Mouse (Mus musculus): Measurements from ENCODE around the gene Rnf220.

DNA sequence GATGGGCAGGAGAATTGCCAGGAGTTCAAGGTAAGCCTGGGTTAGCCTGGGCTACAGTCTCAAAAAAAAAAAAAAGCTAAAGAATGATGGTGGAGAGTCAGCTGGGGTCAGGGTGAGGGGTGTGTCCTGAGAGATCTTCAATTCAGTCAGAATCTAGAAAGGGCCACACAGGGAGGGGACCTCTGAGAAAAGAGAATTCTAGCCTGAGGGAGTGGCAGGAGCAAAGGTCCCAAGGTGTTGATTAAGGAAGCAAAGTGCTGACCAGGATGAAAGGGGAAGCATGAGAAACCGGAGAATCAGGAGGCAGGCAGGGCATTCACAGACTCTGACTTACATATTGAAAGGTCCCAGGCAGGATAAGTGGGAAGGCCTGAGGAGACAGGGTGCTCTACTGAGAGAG, 80.0 kb downstream of the Rnf220 start:
- no peak for TF ChIP-seq CTCF (conservative IDR thresholded peaks at IDR 0.05; ENCODE audit: low read length)
- TF ChIP-seq NANOG (IDR thresholded peaks at IDR 0.05; ENCODE audit: borderline replicate concordance, low read length), result no peak
